Mouse (Mus musculus) cerebellum, adult (tissue): Measurements from ENCODE around the gene Col11a2.
A peak's percentile ranks its signal among the peaks of the same experiment; 100 is the strongest.

ENCODE experiments used
- ATAC-seq: cut with Nextera tagmentation; 2 replicates; pipeline ENCODE4 v1.9.2; 2017; ENCODE audit warnings: mild to moderate bottlenecking, moderate library complexity, mixed read lengths; ENCODE audit not compliant: insufficient number of reproducible peaks, low FRiP score, low TSS enrichment

Gene Col11a2

GRCm38 (mm10) chr17:34024861-34025755 is 14.1 kb upstream of the Col11a2 start:
- ATAC-seq, result no peak

- ATAC-seq, result no peak
Observed at GRCm38 (mm10) chr17:34025756-34026151, 13.5 kb upstream of the Col11a2 start.

- ATAC-seq, result no peak
Observed at GRCm38 (mm10) chr17:34026221-34026620, 13.0 kb upstream of the Col11a2 start.

GRCm38 (mm10) chr17:34026917-34027655 is 12.2 kb upstream of the Col11a2 start:
- ATAC-seq, result no peak

GRCm38 (mm10) chr17:34027656-34028223 is 11.5 kb upstream of the Col11a2 start, which contains the start of gene H2-Ke6:
H2-Ke6 (minus strand) TSS chr17:34028060.
- ATAC-seq, result peak; percentile 32; the same call in 1 of the 2 replicates

- ATAC-seq, result no peak
Observed at GRCm38 (mm10) chr17:34028501-34029149, 10.6 kb upstream of the Col11a2 start.

- ATAC-seq, result no peak
Observed at GRCm38 (mm10) chr17:34029150-34029889, 9.9 kb upstream of the Col11a2 start.

GRCm38 (mm10) chr17:34029890-34030595 is 9.2 kb upstream of the Col11a2 start:
- ATAC-seq, result no peak

GRCm38 (mm10) chr17:34030861-34031326 is 8.3 kb upstream of the Col11a2 start:
- no peak for ATAC-seq

GRCm38 (mm10) chr17:34031465-34032173 is 7.6 kb upstream of the Col11a2 start, which contains the start of the genes Slc39a7 and Rxrb:
Slc39a7 (minus strand) TSS chr17:34031682.
Rxrb (plus strand) TSS chr17:34031812.
- ATAC-seq, result peak; percentile 72

GRCm38 (mm10) chr17:34032174-34032632 is 7.0 kb upstream of the Col11a2 start:
- ATAC-seq, result no peak

- ATAC-seq, result no peak
Observed at GRCm38 (mm10) chr17:34032806-34033205, 6.4 kb upstream of the Col11a2 start.

GRCm38 (mm10) chr17:34033441-34033840 is 5.8 kb upstream of the Col11a2 start:
- no peak for ATAC-seq

- ATAC-seq, result no peak
Observed at GRCm38 (mm10) chr17:34034064-34034463, 5.2 kb upstream of the Col11a2 start.

GRCm38 (mm10) chr17:34035517-34035916 is 3.7 kb upstream of the Col11a2 start:
- no peak for ATAC-seq

GRCm38 (mm10) chr17:34036647-34037046 is 2.6 kb upstream of the Col11a2 start:
- ATAC-seq, result no peak

GRCm38 (mm10) chr17:34037241-34037640 is 2.0 kb upstream of the Col11a2 start:
- no peak for ATAC-seq

- ATAC-seq, result no peak
Observed at GRCm38 (mm10) chr17:34038440-34038839, 797 bp upstream of the Col11a2 start.
